Comparison of ENCODE assay signal across 8 mouse cellular contexts in genomic region chr11:98357396-98358160, GRCm38 (mm10). TPM values are rescaled to one million over a fixed set of nuclear protein-coding genes. Genes with fewer than 3 reads are reported as not detected.
A peak's percentile ranks its signal among the peaks of the same experiment; 100 is the strongest.
DNase-seq lines count a peak whose midpoint lies in the region; ATAC-seq and TF ChIP-seq lines count a peak whose summit lies in the region.

No protein-coding gene starts in this region.

- H3K4me1 ChIP-seq in cerebellum, adult 2 months (ENCODE audit: control insufficient read depth, insufficient read depth, low read length) = peaks cover 5% of the 10 kb centered on the region; the same call in 1 of the 2 replicates
- H3K4me1 ChIP-seq in G1E (ENCODE audit: insufficient read depth, low read depth, low read length) = peaks cover 57% of the 10 kb centered on the region
- peaks cover 19% of the 10 kb centered on the region for H3K4me1 ChIP-seq in heart, postnatal 0 days (ENCODE audit: control insufficient read depth, insufficient read depth)
- H3K4me1 ChIP-seq in liver, postnatal 0 days (ENCODE audit: insufficient read depth) = peaks cover 51% of the 10 kb centered on the region

- no peak for DNase-seq in cerebellum, adult 2 months
- no peak for DNase-seq in cerebellum, adult 11-12 months
- DNase-seq in G1E (ENCODE audit: low spot score) = no peak
- DNase-seq in heart, postnatal 0 days (ENCODE audit: low spot score) = peak; percentile 34
- DNase-seq in liver, postnatal 0 days = no peak
- no peak for DNase-seq in adrenal gland, postnatal 14 days
- no peak for DNase-seq in MN1 (ENCODE audit: low spot score)
- DNase-seq in frontal cortex, adult 2 months (ENCODE audit: extremely low spot score in 1 of 2, low spot score in 1 of 2) = no peak

- no peaks in the 10 kb centered on the region for H3K27me3 ChIP-seq in cerebellum, adult 2 months (ENCODE audit: control insufficient read depth, insufficient read depth, low read length)
- H3K27me3 ChIP-seq in G1E (ENCODE audit: insufficient read depth, low read length) = peaks cover 23% of the 10 kb centered on the region
- H3K27me3 ChIP-seq in heart, postnatal 0 days (ENCODE audit: control insufficient read depth, insufficient read depth, low read length) = no peaks in the 10 kb centered on the region
- H3K27me3 ChIP-seq in liver, postnatal 0 days (ENCODE audit: insufficient read depth, low read length) = 0 out of 2 replicates have a peak, but pooled peaks cover 6% of the 10 kb centered on the region

- H3K4me3 ChIP-seq in cerebellum, adult 2 months (replicated peaks; ENCODE audit: insufficient read depth, low read depth, low read length) = peak overlapping the region; percentile 88
- peak overlapping the region; percentile 87 for H3K4me3 ChIP-seq in G1E (ENCODE audit: low read depth, low read length)
- H3K4me3 ChIP-seq in heart, postnatal 0 days (ENCODE audit: low read depth, low read length) = peak overlapping the region; percentile 82
- H3K4me3 ChIP-seq in liver, postnatal 0 days (ENCODE audit: low read depth, low read length) = peak overlapping the region; percentile 70

- no peaks in the 10 kb centered on the region for H3K9me3 ChIP-seq in G1E (replicated peaks)
- no peaks in the 10 kb centered on the region for H3K9me3 ChIP-seq in heart, postnatal 0 days (replicated peaks; ENCODE audit: control insufficient read depth, low read length)
- H3K9me3 ChIP-seq in liver, postnatal 0 days (ENCODE audit: low read length) = no peaks in the 10 kb centered on the region

- TF ChIP-seq EP300 in heart, postnatal 0 days (IDR thresholded peaks at IDR 0.05; ENCODE audit: low read depth) = 0 out of 2 replicates have a peak, but pooled peaks have one; percentile 41
- TF ChIP-seq EP300 in liver, postnatal 0 days (IDR thresholded peaks at IDR 0.05; ENCODE audit: low read depth) = no peak

- H3K36me3 ChIP-seq in G1E (replicated peaks) = peaks cover 33% of the 10 kb centered on the region
- no peaks in the 10 kb centered on the region for H3K36me3 ChIP-seq in heart, postnatal 0 days (replicated peaks; ENCODE audit: control insufficient read depth, insufficient read depth, low read length)
- no peaks in the 10 kb centered on the region; the same call in 1 of the 2 replicates for H3K36me3 ChIP-seq in liver, postnatal 0 days (replicated peaks; ENCODE audit: insufficient read depth, low read length)

- ATAC-seq in G1E (ENCODE audit: extremely low read depth, insufficient number of reproducible peaks, low FRiP score, poor library complexity, severe bottlenecking) = no peak
- peak; percentile 28 for ATAC-seq in heart, postnatal 0 days (ENCODE audit: insufficient read depth, low read depth)
- peak; percentile 15 for ATAC-seq in liver, postnatal 0 days

- peak overlapping the region; percentile 63; the same call in 1 of the 2 replicates for H3K9ac ChIP-seq in heart, postnatal 0 days (replicated peaks; ENCODE audit: low read depth, low read length)
- peak overlapping the region; percentile 81 for H3K9ac ChIP-seq in liver, postnatal 0 days (replicated peaks)

- TF ChIP-seq CTCF in cerebellum, adult 2 months (IDR thresholded peaks at IDR 0.05; ENCODE audit: borderline replicate concordance, insufficient read depth, low read depth, low read length) = no peak
- no peak for TF ChIP-seq CTCF in G1E (IDR thresholded peaks at IDR 0.05; ENCODE audit: low read depth, low read length)
- TF ChIP-seq CTCF in heart, postnatal 0 days (IDR thresholded peaks at IDR 0.05; ENCODE audit: low read depth) = no peak
- TF ChIP-seq CTCF in liver, postnatal 0 days (IDR thresholded peaks at IDR 0.05; ENCODE audit: low read depth) = no peak

- no peak for TF ChIP-seq POLR2A in cerebellum, adult 2 months (IDR thresholded peaks at IDR 0.05; ENCODE audit: borderline replicate concordance, insufficient read depth, low read length)

- H3K4me2 ChIP-seq in heart, postnatal 0 days (ENCODE audit: low read depth, low read length) = peak overlapping the region; percentile 81
- peak overlapping the region; percentile 73 for H3K4me2 ChIP-seq in liver, postnatal 0 days (ENCODE audit: low read depth, low read length)

- 15% methylated on average over 13 of the region's 13 CpGs for WGBS in cerebellum, adult 2 months
- WGBS in heart, postnatal 0 days = 12% methylated on average over 13 of the region's 13 CpGs
- WGBS in liver, postnatal 0 days (ENCODE audit: insufficient replicate concordance) = 10% methylated on average over 13 of the region's 13 CpGs

- H3K27ac ChIP-seq in cerebellum, adult 2 months (ENCODE audit: insufficient read depth, low read length) = no peak overlapping the region
- H3K27ac ChIP-seq in heart, postnatal 0 days (ENCODE audit: low read depth) = peak overlapping the region; percentile 91
- H3K27ac ChIP-seq in liver, postnatal 0 days (ENCODE audit: low read depth) = peak overlapping the region; percentile 92

RNA-seq across cellular contexts. Expression of gene Stard3, which starts 0.6 kb away (rescaled TPM):
- 53.5 and 56.1 TPM in 2 replicates for polyA plus RNA-seq in cerebellum, adult 2 months (2012; rRNA removed)
- 10.9 and 14.3 TPM in 2 replicates for total RNA-seq in G1E (2014; fragmentation: Nextera tagmentation)
- 18.5 and 20.0 TPM in 2 replicates for total RNA-seq in G1E (2017)
- polyA plus RNA-seq in G1E (2012) = 22.9 and 28.4 TPM in 2 replicates
- total RNA-seq in heart, postnatal 0 days (2014; rRNA removed; ENCODE audit: low replicate concordance) = 44.8 and 53.6 TPM in 2 replicates
- 34.7 and 35.3 TPM in 2 replicates for polyA plus RNA-seq in heart, postnatal 0 days (2015; fragmentation: Nextera tagmentation; extraction: Ambion mirVana)
- polyA plus RNA-seq in liver, postnatal 0 days (2015; fragmentation: Nextera tagmentation; extraction: Ambion mirVana) = 14.5 and 15.4 TPM in 2 replicates
- 21.5 and 22.7 TPM in 2 replicates for total RNA-seq in adrenal gland, postnatal 14 days (2021)
- polyA plus RNA-seq in frontal cortex, adult 2 months (2012; rRNA removed) = 52.3 and 59.1 TPM in 2 replicates

RNA-seq across cellular contexts. Expression of gene Ppp1r1b, which starts 9.4 kb away (rescaled TPM):
- 150 and 173 TPM in 2 replicates for polyA plus RNA-seq in cerebellum, adult 2 months (2012; rRNA removed)
- total RNA-seq in G1E (2014; fragmentation: Nextera tagmentation) = not detected in 2 replicates
- total RNA-seq in G1E (2017) = not detected in 2 replicates
- not detected in 2 replicates for polyA plus RNA-seq in G1E (2012)
- 16.3 and 18.6 TPM in 2 replicates for total RNA-seq in heart, postnatal 0 days (2014; rRNA removed; ENCODE audit: low replicate concordance)
- polyA plus RNA-seq in heart, postnatal 0 days (2015; fragmentation: Nextera tagmentation; extraction: Ambion mirVana) = 32.1 and 38.5 TPM in 2 replicates
- polyA plus RNA-seq in liver, postnatal 0 days (2015; fragmentation: Nextera tagmentation; extraction: Ambion mirVana) = 5.4 and 6.6 TPM in 2 replicates
- total RNA-seq in adrenal gland, postnatal 14 days (2021) = 0.63 and 0.68 TPM in 2 replicates
- polyA plus RNA-seq in frontal cortex, adult 2 months (2012; rRNA removed) = 104 and 156 TPM in 2 replicates

RNA-seq across cellular contexts. Expression of gene Tcap, which starts 26.0 kb away (rescaled TPM):
- polyA plus RNA-seq in cerebellum, adult 2 months (2012; rRNA removed) = 0.95 and 1.3 TPM in 2 replicates
- total RNA-seq in G1E (2014; fragmentation: Nextera tagmentation) = not detected in 2 replicates
- total RNA-seq in G1E (2017) = 0.23 TPM in 1 of 2 replicates, not detected in the other
- polyA plus RNA-seq in G1E (2012) = 0.13 TPM in 1 of 2 replicates, not detected in the other
- total RNA-seq in heart, postnatal 0 days (2014; rRNA removed; ENCODE audit: low replicate concordance) = 293 and 299 TPM in 2 replicates
- 455 and 518 TPM in 2 replicates for polyA plus RNA-seq in heart, postnatal 0 days (2015; fragmentation: Nextera tagmentation; extraction: Ambion mirVana)
- 0.26 and 6.0 TPM in 2 replicates for polyA plus RNA-seq in liver, postnatal 0 days (2015; fragmentation: Nextera tagmentation; extraction: Ambion mirVana)
- total RNA-seq in adrenal gland, postnatal 14 days (2021) = 0.48 and 0.53 TPM in 2 replicates
- 9.7 and 14.2 TPM in 2 replicates for polyA plus RNA-seq in frontal cortex, adult 2 months (2012; rRNA removed)

RNA-seq across cellular contexts. Expression of gene Neurod2, which starts 28.1 kb away (rescaled TPM):
- 57.4 and 68.4 TPM in 2 replicates for polyA plus RNA-seq in cerebellum, adult 2 months (2012; rRNA removed)
- total RNA-seq in G1E (2014; fragmentation: Nextera tagmentation) = not detected in 2 replicates
- total RNA-seq in G1E (2017) = 0.05 and 0.06 TPM in 2 replicates
- polyA plus RNA-seq in G1E (2012) = not detected in 2 replicates
- total RNA-seq in heart, postnatal 0 days (2014; rRNA removed; ENCODE audit: low replicate concordance) = not detected in 2 replicates
- not detected in 2 replicates for polyA plus RNA-seq in heart, postnatal 0 days (2015; fragmentation: Nextera tagmentation; extraction: Ambion mirVana)
- not detected in 2 replicates for polyA plus RNA-seq in liver, postnatal 0 days (2015; fragmentation: Nextera tagmentation; extraction: Ambion mirVana)
- total RNA-seq in adrenal gland, postnatal 14 days (2021) = 0.15 TPM in 1 of 2 replicates, not detected in the other
- polyA plus RNA-seq in frontal cortex, adult 2 months (2012; rRNA removed) = 33.9 and 34.2 TPM in 2 replicates

RNA-seq across cellular contexts. Expression of gene Pnmt, which starts 28.7 kb away (rescaled TPM):
- 0.26 and 0.40 TPM in 2 replicates for polyA plus RNA-seq in cerebellum, adult 2 months (2012; rRNA removed)
- total RNA-seq in G1E (2014; fragmentation: Nextera tagmentation) (not detected in 2 replicates), G1E (2017) (0.12 TPM in 1 of 2 replicates, not detected in the other)
- not detected in 2 replicates for polyA plus RNA-seq in G1E (2012)
- 4.2 TPM in 1 of 2 replicates, not detected in the other for total RNA-seq in heart, postnatal 0 days (2014; rRNA removed; ENCODE audit: low replicate concordance)
- 0.26 TPM in 1 of 2 replicates, not detected in the other for polyA plus RNA-seq in heart, postnatal 0 days (2015; fragmentation: Nextera tagmentation; extraction: Ambion mirVana)
- not detected in 2 replicates for polyA plus RNA-seq in liver, postnatal 0 days (2015; fragmentation: Nextera tagmentation; extraction: Ambion mirVana)
- total RNA-seq in adrenal gland, postnatal 14 days (2021) = 687 and 769 TPM in 2 replicates
- polyA plus RNA-seq in frontal cortex, adult 2 months (2012; rRNA removed) = 0.84 and 1.1 TPM in 2 replicates

Comparison
In these comparisons a context has a peak if more than half of its experiments do, and no peak if none do; other contexts are left out.
1. RNA of gene Tcap, which starts 26.0 kb away (polyA plus RNA-seq): 455 to 518 TPM in heart, postnatal 0 days; 9.7 to 14.2 TPM in frontal cortex, adult 2 months, 0.95 to 1.3 TPM in cerebellum, adult 2 months, 0.26 to 6.0 TPM in liver, postnatal 0 days and 0.13 TPM in G1E; every median in the first group is over 10 times any median in the second.
2. Peak in every context shown above with its lines, with median percentiles within 50 percentile points of each other: H3K4me3 ChIP-seq.